Mouse (Mus musculus) MEL (cell line): ENCODE results near the gene Tmem237.

Experiments used
- CTCF ChIP-seq, 3 experiments: IDR thresholded peaks in 2 of 3; conservative IDR thresholded peaks in 1 of 3; 2 replicates each; pipeline ENCODE4 v1.5.1; 2011 to 2012; ENCODE audit warnings: low read length in 3 of 3, low read depth in 2 of 3, mild to moderate bottlenecking in 2 of 3, improper control_type of control experiment in 1 of 3, inconsistent platforms in 1 of 3, mixed read lengths in 1 of 3, moderate library complexity in 1 of 3; ENCODE audit not compliant: control insufficient read depth in 1 of 3, insufficient read depth in 1 of 3, poor library complexity in 1 of 3, severe bottlenecking in 1 of 3
- EP300 ChIP-seq, 2 experiments: IDR thresholded peaks; 2 replicates each; pipeline ENCODE4 v1.6.1; 2011; ENCODE audit warnings: improper control_type of control experiment in 2 of 2, low read length in 2 of 2, low read depth in 1 of 2, mild to moderate bottlenecking in 1 of 2
- GATA1 ChIP-seq: IDR thresholded peaks from 2 replicates; pipeline ENCODE4 v1.6.1; 2011; ENCODE audit warnings: low read depth, low read length, improper control_type of control experiment
- MAX ChIP-seq: IDR thresholded peaks from 2 replicates; pipeline ENCODE4 v1.6.1; 2011; ENCODE audit warnings: low read length, improper control_type of control experiment
- MAZ ChIP-seq: IDR thresholded peaks from 2 replicates; pipeline ENCODE4 v1.6.1; 2012; ENCODE audit warnings: low read depth, mild to moderate bottlenecking, inconsistent platforms, low read length, improper control_type of control experiment
- POLR2A ChIP-seq, 2 experiments: IDR thresholded peaks; 2 replicates each; pipeline ENCODE4 v1.6.1; 2011 to 2012; ENCODE audit warnings: low read length in 2 of 2, mild to moderate bottlenecking in 2 of 2, control low read depth in 1 of 2, improper control_type of control experiment in 1 of 2, low read depth in 1 of 2, moderate library complexity in 1 of 2; ENCODE audit not compliant: control insufficient read depth in 1 of 2, insufficient read depth in 1 of 2, poor library complexity in 1 of 2
- POLR2AphosphoS2 ChIP-seq: IDR thresholded peaks from 2 replicates; pipeline ENCODE4 v1.6.1; 2011; ENCODE audit warnings: low read length, improper control_type of control experiment
- RCOR1 ChIP-seq: IDR thresholded peaks from 2 replicates; pipeline ENCODE4 v1.6.1; 2012; ENCODE audit warnings: low read depth, mild to moderate bottlenecking, inconsistent platforms, low read length, improper control_type of control experiment
- SIN3A ChIP-seq: IDR thresholded peaks from 2 replicates; pipeline ENCODE4 v1.6.1; 2012; ENCODE audit warnings: low read length, improper control_type of control experiment, inconsistent platforms
- TAL1 ChIP-seq: IDR thresholded peaks from 2 replicates; pipeline ENCODE4 v1.6.1; 2012; ENCODE audit warnings: mild to moderate bottlenecking, inconsistent platforms, low read length, moderate library complexity, mixed read lengths
- USF1 ChIP-seq: IDR thresholded peaks from 2 replicates; pipeline ENCODE4 v1.6.1; 2014; ENCODE audit warnings: low read depth, mild to moderate bottlenecking, inconsistent platforms, low read length, improper control_type of control experiment, moderate library complexity

- TF ChIP-seq POLR2AphosphoS2: no peak
- TF ChIP-seq TAL1: no peak
- TF ChIP-seq SIN3A: no peak
- no peak for TF ChIP-seq EP300 (IDR thresholded peaks at IDR 0.05; ENCODE audit: low read depth in 1 of 2, low read length in 2 of 2)
- no peak for TF ChIP-seq MAX
- no peak for TF ChIP-seq USF1
- no peak for TF ChIP-seq POLR2A (IDR thresholded peaks at IDR 0.05; ENCODE audit: control insufficient read depth in 1 of 2, insufficient read depth in 1 of 2, low read depth in 1 of 2, low read length in 2 of 2, poor library complexity in 1 of 2)
- TF ChIP-seq GATA1: no peak
- TF ChIP-seq CTCF (IDR thresholded peaks at IDR 0.05 in 2 of 3, conservative IDR thresholded peaks at IDR 0.05 in 1 of 3; ENCODE audit: control insufficient read depth in 1 of 3, insufficient read depth in 1 of 3, low read depth in 2 of 3, low read length in 3 of 3, poor library complexity in 1 of 3, severe bottlenecking in 1 of 3): no peak
- no peak for TF ChIP-seq RCOR1
- TF ChIP-seq MAZ: no peak
Measured at GRCm38 (mm10) chr1:59056955-59057354, 63.3 kb downstream of the Tmem237 start.
